Mouse (Mus musculus) right cerebral cortex, adult 2 months (tissue): ENCODE results near the gene Mfsd2b.

Source experiments
- DNase-seq, 2 experiments: peaks; one replicate each; pipeline ENCODE4 v3.0.0; 2021 to 2022; ENCODE audit warnings: low spot score in 2 of 2

The Mfsd2b gene

GRCm38 (mm10) chr12:4813636-4814035, 60.5 kb downstream of the Mfsd2b start:
- no peak for DNase-seq
